Mouse (Mus musculus) cerebellum, adult 2 months (tissue): ENCODE measurements around the gene Tradd.

Source experiments
- CTCF ChIP-seq: fragments of 200-500 bp; IDR thresholded peaks from 2 replicates; pipeline ENCODE4 v1.5.1; 2011; ENCODE audit warnings: low read depth, mild to moderate bottlenecking, control low read depth, low read length, moderate library complexity, borderline replicate concordance; ENCODE audit not compliant: insufficient read depth
- POLR2A ChIP-seq: fragments of 200-500 bp; IDR thresholded peaks from 2 replicates; pipeline ENCODE4 v1.6.1; 2011; ENCODE audit warnings: low read length, control low read depth, borderline replicate concordance; ENCODE audit not compliant: insufficient read depth

DNA sequence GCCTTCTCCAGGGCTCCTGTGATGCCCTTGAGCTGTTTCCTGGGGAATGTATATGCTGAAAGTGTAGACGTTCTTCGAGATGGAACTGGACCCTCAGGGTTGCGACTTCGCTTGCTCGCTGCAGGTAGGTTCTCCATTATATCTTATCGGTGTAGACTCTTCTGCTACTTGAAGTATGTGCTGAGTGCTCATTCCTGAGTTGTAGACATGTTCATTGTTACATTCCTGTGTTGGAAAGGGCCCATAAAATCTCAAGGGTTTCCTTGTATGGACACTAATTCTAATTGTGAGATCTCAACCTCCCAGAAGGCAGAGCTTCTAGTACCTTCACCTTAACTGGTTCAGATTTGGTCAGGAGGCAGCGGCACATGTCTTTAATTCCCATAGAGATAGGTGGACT lies 23.4 kb downstream of the Tradd start:
- no peak for TF ChIP-seq CTCF
- TF ChIP-seq POLR2A = no peak
